Mouse (Mus musculus) G1E (cell line): ENCODE results near the gene 2010111I01Rik.

Experiments used
- CTCF ChIP-seq: IDR thresholded peaks from 2 replicates; pipeline ENCODE4 v1.5.1; 2012; ENCODE audit warnings: low read depth, low read length, inconsistent platforms, mixed read lengths
- POLR2AphosphoS5 ChIP-seq: IDR thresholded peaks from 2 replicates; pipeline ENCODE4 v1.6.1; 2012; ENCODE audit warnings: low read depth, low read length, inconsistent platforms; ENCODE audit not compliant: insufficient replicate concordance

DNA sequence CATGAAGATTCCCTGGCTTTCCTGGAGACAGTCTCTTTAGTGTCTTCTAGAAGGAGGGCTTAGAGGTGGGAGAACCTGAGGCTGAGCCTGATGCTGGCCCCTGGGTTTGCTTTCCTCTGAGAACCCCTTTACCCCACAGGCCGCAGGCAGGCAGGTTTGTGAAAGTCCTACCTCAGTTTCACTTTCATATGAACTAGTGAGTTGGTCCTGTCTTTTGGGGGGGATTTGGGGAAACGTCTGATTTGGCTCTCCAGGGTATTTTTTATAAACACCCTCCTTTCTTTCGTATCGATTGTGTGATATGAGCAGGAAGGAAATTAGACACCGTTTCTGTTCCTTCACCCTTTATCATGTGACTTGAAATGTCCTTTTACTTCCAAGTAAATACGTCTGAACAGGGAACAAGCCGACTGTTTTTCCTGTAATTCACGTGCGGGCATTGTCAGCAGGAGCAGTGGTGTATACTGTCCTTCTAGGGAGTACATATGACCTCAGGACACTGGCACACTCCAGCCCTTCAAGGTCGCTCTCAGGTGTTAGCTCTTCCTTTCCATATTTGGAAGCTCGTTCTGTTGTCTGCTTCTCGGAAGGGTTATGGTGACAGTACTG, 281.7 kb downstream of the 2010111I01Rik start:
- TF ChIP-seq CTCF (no peak), POLR2AphosphoS5 (no peak)
